8 mouse cellular contexts compared by ENCODE assay signal in the genomic region with DNA sequence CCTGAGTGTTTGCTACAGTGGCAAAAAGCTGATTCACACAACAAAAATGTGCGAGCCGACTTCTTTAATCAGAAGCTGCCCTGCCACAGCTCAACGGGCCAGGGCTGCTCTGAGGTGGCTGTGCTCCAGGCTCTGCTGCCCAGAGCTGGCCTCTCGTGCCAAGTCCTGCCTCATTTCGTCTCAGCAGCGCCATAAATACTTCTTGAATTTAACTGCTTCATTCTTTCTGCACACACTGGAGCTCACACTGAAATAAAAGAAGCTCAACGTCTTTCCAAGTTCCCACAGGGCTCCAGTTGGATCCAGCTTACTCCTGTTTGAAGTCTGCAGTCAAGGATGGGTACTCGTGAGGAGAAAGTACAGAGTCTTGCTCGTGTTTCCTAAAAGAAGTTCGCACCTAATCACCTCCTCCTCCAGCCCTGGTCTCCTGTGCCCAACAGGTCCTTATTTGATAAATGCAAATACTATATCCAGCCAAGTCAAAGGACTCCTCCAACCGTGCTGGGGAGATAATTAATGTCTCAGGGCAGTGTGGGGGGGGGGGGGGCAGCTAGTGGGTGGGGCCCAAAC.
DNase-seq lines count a peak whose midpoint lies in the region; ATAC-seq lines count a peak whose summit lies in the region.

No protein-coding gene starts in this region.

- peak; percentile 59; the same call in 1 of the 2 replicates for ATAC-seq in midbrain, embryonic 15.5 days (replicated peaks)
- no peak for ATAC-seq in activated CD4-positive, CD25-positive, alpha-beta regulatory T cell, adult 4 months

- intact Hi-C loops in left cerebral cortex, postnatal 4 days (cut with DNase I), result loop anchor here (10.0 kb wide), 1 partner anchor 352 kb away; no protein-coding TSS in a partner anchor

- no peak overlapping the region for H3K4me3 ChIP-seq in embryonic facial prominence, embryonic 10.5 days
- no peak overlapping the region for H3K4me3 ChIP-seq in midbrain, embryonic 15.5 days

- WGBS in embryonic facial prominence, embryonic 10.5 days, result 52% methylated on average over 11 of the region's 11 CpGs
- WGBS in midbrain, embryonic 15.5 days, result 20% methylated on average over 11 of the region's 11 CpGs

- H3K4me2 ChIP-seq in midbrain, embryonic 15.5 days, result peak overlapping the region; percentile 23; the same call in 1 of the 2 replicates

- peaks cover 13% of the 10 kb centered on the region for H3K27me3 ChIP-seq in embryonic facial prominence, embryonic 10.5 days (replicated peaks; ENCODE audit: low read depth, poor library complexity, severe bottlenecking)
- peaks cover 26% of the 10 kb centered on the region for H3K27me3 ChIP-seq in midbrain, embryonic 15.5 days (replicated peaks)

- peaks cover 52% of the 10 kb centered on the region for H3K4me1 ChIP-seq in embryonic facial prominence, embryonic 10.5 days
- H3K4me1 ChIP-seq in midbrain, embryonic 15.5 days, result peaks cover 20% of the 10 kb centered on the region

- H3K36me3 ChIP-seq in embryonic facial prominence, embryonic 10.5 days (replicated peaks), result no peaks in the 10 kb centered on the region
- no peaks in the 10 kb centered on the region for H3K36me3 ChIP-seq in midbrain, embryonic 15.5 days (replicated peaks)

- H3K27ac ChIP-seq in embryonic facial prominence, embryonic 10.5 days (replicated peaks), result peak overlapping the region; percentile 83
- H3K27ac ChIP-seq in midbrain, embryonic 15.5 days, result peak overlapping the region; percentile 44

- H3K9ac ChIP-seq in midbrain, embryonic 15.5 days, result no peak overlapping the region

- peaks cover 8% of the 10 kb centered on the region; the same call in 1 of the 2 replicates for H3K9me3 ChIP-seq in embryonic facial prominence, embryonic 10.5 days
- 0 out of 2 replicates have a peak, but pooled peaks cover 4% of the 10 kb centered on the region for H3K9me3 ChIP-seq in midbrain, embryonic 15.5 days

- peak; percentile 73 to 88 for DNase-seq in adrenal gland, adult (ENCODE audit: inconsistent age in 2 of 2, low spot score in 1 of 2)
- DNase-seq in adrenal gland, postnatal 4 days (ENCODE audit: low spot score in 2 of 2), result no peak
- DNase-seq in embryonic facial prominence, embryonic 10.5 days (ENCODE audit: low spot score), result no peak
- DNase-seq in heart, adult 18-20 months, result peak; percentile 62 to 72
- DNase-seq in kidney, adult 18-20 months, result peak; percentile 80
- DNase-seq in left cerebral cortex, postnatal 4 days, result peak; percentile 85

Comparison
In these comparisons a context has a peak if more than half of its experiments do, and no peak if none do; other contexts are left out.
1. DNase-seq: peak in adrenal gland, adult (2 of 2), heart, adult 18-20 months (2 of 2), kidney, adult 18-20 months (single experiment) and left cerebral cortex, postnatal 4 days (single experiment); none in adrenal gland, postnatal 4 days (0 of 2) and embryonic facial prominence, embryonic 10.5 days (single experiment).